Mouse (Mus musculus) forebrain, embryonic 12.5 days (tissue): ENCODE data around the gene C1qtnf6. TPM values are rescaled to one million over a fixed set of nuclear protein-coding genes. Genes with fewer than 3 reads are reported as not detected.

Experiments
- ATAC-seq: fragments of 200-750 bp; cut with Nextera tagmentation; 2 replicates; pipeline ENCODE4 v1.8.0; 2017; ENCODE audit warnings: moderate TSS enrichment; ENCODE audit not compliant: low FRiP score
- H3K27ac ChIP-seq: fragments of 300-500 bp; sonication (generic); 2 replicates; pipeline ENCODE4 v1.5.1; 2016; ENCODE audit warnings: mild to moderate bottlenecking
- H3K27me3 ChIP-seq: fragments of 300-500 bp; sonication (generic); 2 replicates; pipeline ENCODE4 v1.6.1; 2016; ENCODE audit warnings: mild to moderate bottlenecking
- H3K36me3 ChIP-seq: fragments of 300-500 bp; sonication (generic); replicated peaks from 2 replicates; pipeline ENCODE4 v1.6.1; 2016; ENCODE audit warnings: mild to moderate bottlenecking
- H3K4me1 ChIP-seq: fragments of 300-500 bp; sonication (generic); 2 replicates; pipeline ENCODE4 v1.6.1; 2016
- H3K4me2 ChIP-seq: fragments of 300-500 bp; sonication (generic); 2 replicates; pipeline ENCODE4 v1.6.1; 2016; ENCODE audit warnings: mild to moderate bottlenecking, moderate library complexity
- H3K4me3 ChIP-seq: fragments of 300-500 bp; sonication (generic); replicated peaks from 2 replicates; pipeline ENCODE4 v1.5.1; 2016; ENCODE audit warnings: mild to moderate bottlenecking
- H3K9ac ChIP-seq: fragments of 300-500 bp; sonication (generic); 2 replicates; pipeline ENCODE4 v1.6.1; 2016; ENCODE audit warnings: mild to moderate bottlenecking
- H3K9me3 ChIP-seq: fragments of 300-500 bp; sonication (generic); 2 replicates; pipeline ENCODE4 v1.6.1; 2016
- WGBS: fragments of 180-500 bp; shearing (Covaris S2); methylation state at CpG from one replicate; pipeline ENCODE4 v1.1.7; 2016; 5-methylcytosine and 5-hydroxymethylcytosine counted together
- polyA plus RNA-seq: library from polyadenylated mRNA; unstranded; fragments of >200 nt; fragmentation: Nextera tagmentation; extraction: Ambion mirVana; gene quantifications from 2 replicates; pipeline ENCODE4 v1.2.1, GENCODE M21; 2016

Gene C1qtnf6
- polyA plus RNA-seq, 1 experiment from 2014 or later, result 7.6 TPM

DNA sequence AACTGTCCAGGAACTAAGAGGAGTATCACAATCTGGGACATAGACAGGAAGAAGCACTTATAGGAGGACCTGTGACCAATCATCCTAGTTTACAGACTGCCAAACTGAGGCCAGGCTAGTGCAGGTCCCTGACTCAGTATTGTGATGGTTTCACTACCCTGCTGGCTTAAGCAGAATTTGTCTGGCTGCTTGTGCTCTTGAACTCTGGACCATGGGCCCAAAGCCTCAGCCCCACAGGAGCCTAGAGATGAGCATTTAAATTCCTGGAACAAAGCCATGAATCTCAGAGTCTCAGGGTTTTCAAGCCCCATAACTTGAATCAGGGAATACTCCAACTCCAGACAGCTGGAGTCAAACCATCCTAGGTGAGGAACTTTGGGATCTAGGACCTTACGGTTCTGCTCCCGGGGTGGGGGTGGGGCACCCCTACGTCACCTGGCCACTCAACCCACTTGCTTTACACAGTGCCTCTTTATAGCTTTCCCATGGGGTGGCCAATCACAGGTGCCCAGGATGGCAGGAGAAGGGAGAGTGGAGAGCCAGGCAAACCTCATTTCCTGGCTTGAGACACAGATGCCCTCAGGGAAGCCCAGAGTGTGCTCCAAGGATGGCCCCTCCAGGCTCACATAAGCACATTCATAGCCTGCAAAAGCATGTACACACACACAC lies 11.0 kb upstream of the C1qtnf6 start:
- Histone ChIP-seq H3K4me1 (peaks cover 18% of the 10 kb centered on the region), H3K9me3 (no peaks in the 10 kb centered on the region), H3K4me3 (no peak overlapping the region), H3K27ac (0 out of 2 replicates have a peak overlapping the region, but pooled peaks have one; percentile 5), H3K4me2 (no peak overlapping the region), H3K9ac (no peak overlapping the region), H3K27me3 (peaks cover 31% of the 10 kb centered on the region; the same call in 1 of the 2 replicates), H3K36me3 (no peaks in the 10 kb centered on the region)
- 83% methylated on average over 3 of the region's 3 CpGs for WGBS
- ATAC-seq, result no peak

DNA sequence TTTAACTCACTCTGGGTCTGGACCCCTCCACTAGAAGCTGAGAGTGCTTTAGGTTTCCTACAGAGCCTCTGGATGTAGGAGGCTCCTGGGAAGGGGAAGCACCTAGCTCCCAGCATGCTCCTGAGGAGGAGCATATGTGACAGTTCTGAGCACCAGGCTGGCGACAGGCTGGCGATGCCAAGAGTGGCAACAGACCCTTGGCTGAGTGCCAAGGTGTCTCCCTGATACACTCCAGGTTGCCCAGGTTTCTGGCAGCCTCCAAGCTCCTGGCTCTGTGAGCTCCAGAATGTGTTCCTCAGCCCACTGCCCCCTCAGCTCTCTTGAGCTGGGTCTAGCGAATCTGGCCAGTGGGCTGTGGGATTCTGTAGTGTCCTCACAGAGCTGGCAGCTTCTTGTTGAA lies 10.4 kb upstream of the C1qtnf6 start:
- no peak overlapping the region for H3K9ac ChIP-seq
- H3K36me3 ChIP-seq, result no peaks in the 10 kb centered on the region
- no peak for ATAC-seq
- no peaks in the 10 kb centered on the region for H3K9me3 ChIP-seq
- H3K27me3 ChIP-seq, result peaks cover 31% of the 10 kb centered on the region; the same call in 1 of the 2 replicates
- no peak overlapping the region for H3K4me2 ChIP-seq
- 68% methylated on average over 3 of the region's 3 CpGs for WGBS
- H3K27ac ChIP-seq, result no peak overlapping the region
- H3K4me3 ChIP-seq, result no peak overlapping the region
- peaks cover 18% of the 10 kb centered on the region for H3K4me1 ChIP-seq

DNA sequence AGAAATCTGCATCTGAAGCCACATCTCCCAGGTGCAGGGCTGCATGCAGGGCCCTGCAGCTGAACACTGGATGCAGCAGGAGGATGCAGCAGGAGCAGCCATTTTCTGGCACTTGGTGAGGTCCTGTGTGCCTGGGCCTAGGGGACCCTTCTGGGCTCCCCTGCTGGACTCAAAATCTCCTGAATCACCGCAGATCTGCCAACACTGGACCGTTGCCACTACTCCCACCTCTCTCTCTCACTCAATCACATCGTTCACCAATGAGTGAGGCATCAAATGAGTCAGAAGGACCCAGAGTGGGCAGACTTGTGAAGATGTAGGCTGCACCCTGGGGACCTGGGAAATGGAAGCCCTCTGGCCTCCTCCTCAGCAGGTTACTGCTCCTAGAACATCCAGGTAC lies 9.8 kb upstream of the C1qtnf6 start:
- no peak overlapping the region for H3K27ac ChIP-seq
- no peak overlapping the region for H3K4me2 ChIP-seq
- no peak overlapping the region for H3K9ac ChIP-seq
- 88% methylated on average over 3 of the region's 3 CpGs for WGBS
- no peaks in the 10 kb centered on the region for H3K9me3 ChIP-seq
- peaks cover 20% of the 10 kb centered on the region for H3K4me1 ChIP-seq
- no peak overlapping the region for H3K4me3 ChIP-seq
- ATAC-seq, result no peak
- peaks cover 30% of the 10 kb centered on the region; the same call in 1 of the 2 replicates for H3K27me3 ChIP-seq
- no peaks in the 10 kb centered on the region for H3K36me3 ChIP-seq

DNA sequence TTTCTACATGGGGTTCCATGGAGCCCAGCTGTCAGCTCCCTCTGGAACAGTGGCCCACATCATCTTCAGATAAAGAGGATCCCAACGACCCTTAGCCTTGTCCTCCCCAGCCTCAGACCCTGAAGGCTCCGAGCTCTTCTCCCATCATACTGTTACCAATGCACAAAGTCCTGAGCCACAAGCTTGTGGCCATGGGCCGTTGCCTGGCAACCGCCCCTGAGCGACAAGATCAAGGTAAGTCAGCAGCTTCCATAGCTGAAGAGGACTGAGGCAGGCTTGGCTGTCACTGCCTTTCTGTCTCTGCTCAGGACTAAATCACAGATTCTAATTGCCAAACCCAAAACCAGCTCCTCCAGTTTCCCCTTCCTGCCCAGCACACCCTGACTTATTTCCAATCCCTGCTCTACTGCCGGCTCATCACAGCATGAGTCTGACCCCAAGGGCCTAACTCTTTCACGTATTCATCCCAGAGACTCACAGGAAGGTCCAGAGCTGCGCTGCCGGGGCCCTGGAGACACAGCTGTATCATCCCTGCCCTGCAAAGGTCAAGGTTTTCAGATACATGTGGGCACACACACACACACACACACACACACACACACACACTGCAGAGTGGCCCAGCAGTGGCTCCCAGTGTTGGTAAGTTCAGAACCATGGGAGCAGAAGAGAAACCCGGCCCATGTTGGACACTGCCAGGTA lies 4.7 kb upstream of the C1qtnf6 start:
- no peaks in the 10 kb centered on the region for H3K36me3 ChIP-seq
- H3K4me3 ChIP-seq, result no peak overlapping the region
- H3K27me3 ChIP-seq, result peaks cover 24% of the 10 kb centered on the region
- no peak overlapping the region for H3K27ac ChIP-seq
- no peak for ATAC-seq
- WGBS, result 47% methylated on average over 10 of the region's 10 CpGs
- H3K4me1 ChIP-seq, result peaks cover 19% of the 10 kb centered on the region
- no peaks in the 10 kb centered on the region for H3K9me3 ChIP-seq
- no peak overlapping the region for H3K4me2 ChIP-seq
- no peak overlapping the region for H3K9ac ChIP-seq

DNA sequence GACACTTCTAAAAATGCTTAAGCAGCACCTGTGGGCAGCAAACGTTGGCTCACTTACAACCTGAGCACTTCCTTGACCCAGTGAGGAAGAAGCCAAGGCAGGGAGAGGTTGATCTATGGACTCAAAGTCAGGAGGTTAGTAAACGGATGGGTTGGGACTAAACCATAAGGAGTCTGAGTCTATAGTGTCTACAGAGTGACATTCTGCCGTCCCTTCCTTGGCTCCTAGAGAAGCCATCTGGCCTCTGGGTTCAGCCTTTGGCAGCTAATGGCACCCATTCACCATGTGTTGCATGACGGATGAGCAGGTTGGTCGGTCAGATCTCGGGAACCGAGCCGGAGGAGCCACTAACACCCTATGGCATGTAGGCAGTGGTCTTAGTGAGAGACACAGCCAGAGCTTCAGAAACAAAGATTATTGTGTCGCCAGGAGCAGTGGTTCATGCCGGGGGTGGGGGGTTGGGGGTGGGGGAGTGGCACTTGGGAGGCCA lies 2.2 kb upstream of the C1qtnf6 start:
- Histone ChIP-seq H3K27me3 (peaks cover 25% of the 10 kb centered on the region), H3K4me1 (peaks cover 37% of the 10 kb centered on the region), H3K9me3 (no peaks in the 10 kb centered on the region), H3K4me3 (no peak overlapping the region), H3K36me3 (no peaks in the 10 kb centered on the region), H3K4me2 (no peak overlapping the region), H3K27ac (no peak overlapping the region), H3K9ac (no peak overlapping the region)
- ATAC-seq, result no peak
- 80% methylated on average over 10 of the region's 10 CpGs for WGBS

DNA sequence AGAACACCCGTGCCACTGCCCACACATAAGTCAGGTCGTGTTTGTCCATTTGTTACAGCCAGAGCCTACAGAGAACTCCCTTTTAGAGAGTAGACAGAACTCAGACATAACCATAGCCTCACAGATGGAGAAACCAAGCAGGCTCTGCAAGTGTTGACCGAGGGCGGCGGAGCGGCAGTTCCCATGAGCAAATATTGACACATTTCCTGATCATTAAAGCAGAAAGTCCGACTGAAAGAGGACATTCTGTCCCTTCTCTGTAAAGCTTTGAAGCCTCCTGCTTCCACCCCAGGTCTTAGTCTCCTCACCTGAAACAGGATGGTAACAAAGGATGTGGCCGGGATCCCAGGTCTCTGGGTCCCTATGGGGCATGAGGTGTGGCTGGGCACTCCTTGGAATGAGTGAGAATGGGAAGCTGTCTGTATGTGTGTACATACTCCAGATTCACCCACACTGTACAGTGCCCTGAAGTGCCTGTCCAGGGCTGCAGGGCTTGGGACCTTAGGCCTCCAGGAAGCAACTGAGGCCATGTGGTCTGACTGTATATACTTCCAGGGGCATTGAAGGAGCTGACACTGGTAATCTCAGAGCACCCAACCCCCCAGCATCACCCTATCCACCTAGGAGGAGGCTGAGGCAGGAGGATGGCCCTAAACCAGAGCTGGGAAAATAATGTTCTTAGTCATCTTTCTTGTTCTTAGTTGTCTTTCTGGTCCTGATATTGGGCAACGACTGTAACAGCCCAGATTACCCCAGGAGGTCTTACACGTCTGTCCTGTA lies 1.5 kb upstream of the C1qtnf6 start:
- Histone ChIP-seq H3K27ac (no peak overlapping the region), H3K9ac (no peak overlapping the region), H3K4me3 (no peak overlapping the region), H3K9me3 (no peaks in the 10 kb centered on the region), H3K4me1 (peaks cover 37% of the 10 kb centered on the region), H3K36me3 (no peaks in the 10 kb centered on the region), H3K27me3 (peaks cover 20% of the 10 kb centered on the region), H3K4me2 (no peak overlapping the region)
- 75% methylated on average over 10 of the region's 10 CpGs for WGBS
- ATAC-seq, result no peak

DNA sequence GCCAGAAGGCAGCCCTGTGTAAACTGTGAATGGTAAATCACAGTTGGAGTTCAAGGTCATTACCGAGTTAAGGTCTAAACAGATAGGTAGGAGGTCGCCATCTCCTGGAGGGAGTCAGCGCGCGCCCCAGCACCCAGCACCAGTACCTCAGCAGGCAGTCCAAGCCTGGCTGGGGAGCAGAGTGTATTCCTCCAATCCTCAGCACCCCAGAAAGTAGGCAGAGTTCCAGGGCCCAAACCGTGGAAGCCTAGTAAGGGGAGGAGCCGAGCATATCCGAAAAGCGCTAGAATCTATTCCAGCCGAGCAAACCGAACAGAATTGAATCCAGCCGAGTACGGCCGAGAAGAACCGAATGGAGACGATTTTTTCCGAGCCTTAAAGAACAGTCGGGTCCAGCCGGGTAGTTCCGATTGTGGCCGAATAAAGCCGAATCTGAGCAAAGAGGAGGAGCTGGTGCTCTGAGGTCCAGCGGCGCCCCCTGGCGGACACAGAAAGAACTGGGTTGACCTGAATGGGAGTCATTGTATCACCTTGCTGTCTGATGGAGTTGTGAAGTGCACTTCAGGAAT lies 769 bp upstream of the C1qtnf6 start:
- Histone ChIP-seq H3K27me3 (peaks cover 17% of the 10 kb centered on the region), H3K4me1 (peaks cover 37% of the 10 kb centered on the region), H3K9me3 (no peaks in the 10 kb centered on the region), H3K4me3 (peak overlapping the region; percentile 38), H3K9ac (peak overlapping the region; percentile 70), H3K36me3 (no peaks in the 10 kb centered on the region), H3K27ac (peak overlapping the region; percentile 74), H3K4me2 (peak overlapping the region; percentile 60)
- WGBS, result under 1% methylated on average over 25 of the region's 25 CpGs
- ATAC-seq, result peak; percentile 89

DNA sequence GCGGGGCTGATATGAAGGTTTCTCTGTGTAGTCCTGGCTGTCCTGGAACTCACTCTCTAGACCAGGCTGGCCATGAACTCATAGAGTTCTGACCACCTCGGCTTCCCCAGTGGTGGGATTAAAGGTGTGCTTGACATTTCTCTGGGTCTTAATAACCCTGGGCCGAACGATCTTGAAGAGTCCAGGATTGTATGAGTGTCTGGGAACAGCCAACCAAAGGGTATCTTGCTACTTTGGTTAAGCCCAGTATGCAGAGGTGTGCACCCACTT lies 170 bp upstream of the C1qtnf6 start:
- Histone ChIP-seq H3K9ac (peak overlapping the region; percentile 70; the same call in 1 of the 2 replicates), H3K36me3 (no peaks in the 10 kb centered on the region), H3K27me3 (peaks cover 17% of the 10 kb centered on the region), H3K4me2 (peak overlapping the region; percentile 60; the same call in 1 of the 2 replicates), H3K9me3 (no peaks in the 10 kb centered on the region), H3K27ac (peak overlapping the region; percentile 74), H3K4me3 (no peak overlapping the region), H3K4me1 (peaks cover 37% of the 10 kb centered on the region)
- ATAC-seq, result peak; percentile 7; the same call in 1 of the 2 replicates
- 76% methylated on average over 4 of the region's 4 CpGs for WGBS

DNA sequence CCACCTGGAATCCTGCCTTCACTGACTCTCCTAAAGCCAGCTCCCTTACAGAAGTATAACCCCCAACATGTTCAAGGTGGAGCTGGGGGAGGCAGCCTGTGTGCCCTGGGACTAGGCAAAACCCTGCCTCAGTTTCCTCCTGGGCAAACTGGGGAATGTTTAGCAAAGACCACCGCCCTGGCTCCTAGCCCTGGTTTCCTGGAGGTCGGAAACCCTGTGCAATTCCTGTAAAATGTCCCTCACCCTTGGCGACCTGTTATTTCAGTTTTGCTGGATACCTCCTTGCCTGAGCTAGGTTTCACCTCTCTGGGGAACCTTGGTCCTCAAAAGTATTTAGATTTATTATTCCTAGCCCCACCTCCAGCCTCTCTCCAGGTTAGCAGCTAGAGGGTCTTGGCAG lies 1.1 kb downstream of the C1qtnf6 start:
- Histone ChIP-seq H3K9ac (peak overlapping the region; percentile 61; the same call in 1 of the 2 replicates), H3K4me1 (peaks cover 27% of the 10 kb centered on the region), H3K4me2 (no peak overlapping the region), H3K9me3 (no peaks in the 10 kb centered on the region), H3K36me3 (no peaks in the 10 kb centered on the region), H3K27ac (no peak overlapping the region), H3K27me3 (peaks cover 17% of the 10 kb centered on the region), H3K4me3 (no peak overlapping the region)
- WGBS, result 77% methylated on average over 3 of the region's 3 CpGs
- no peak for ATAC-seq

DNA sequence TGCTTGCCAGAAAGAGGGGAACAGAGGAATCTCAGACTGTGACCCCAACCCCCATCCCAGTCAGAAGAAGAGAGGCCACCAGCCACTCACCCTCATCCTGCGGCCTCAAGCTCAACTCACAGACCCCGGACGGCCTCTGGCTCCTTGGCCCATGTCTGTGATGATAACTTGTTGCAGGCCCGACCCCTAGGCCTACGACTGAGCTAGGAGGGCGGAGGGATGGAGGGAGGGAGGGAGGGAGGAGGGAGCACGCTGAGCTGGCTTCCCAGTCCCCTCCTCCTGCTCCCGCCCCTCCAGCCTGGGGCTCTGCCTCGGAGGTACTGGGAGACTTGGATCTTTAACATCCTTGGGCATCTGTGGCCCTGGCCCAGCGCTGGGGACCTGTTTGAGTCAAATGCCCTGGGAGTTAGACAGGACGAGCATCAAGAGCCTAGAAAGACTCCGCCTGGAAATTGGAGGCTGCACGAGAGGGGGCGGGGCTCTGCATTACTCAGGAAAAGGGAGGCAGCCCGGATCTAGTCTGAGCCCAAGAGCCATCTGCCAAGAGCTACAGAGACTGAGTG lies 1.7 kb downstream of the C1qtnf6 start:
- 0 out of 2 replicates have a peak overlapping the region, but pooled peaks have one; percentile 38 for H3K27ac ChIP-seq
- H3K9ac ChIP-seq, result peak overlapping the region; percentile 61
- no peaks in the 10 kb centered on the region for H3K9me3 ChIP-seq
- H3K4me3 ChIP-seq, result peak overlapping the region; percentile 29
- 2% methylated on average over 15 of the region's 15 CpGs for WGBS
- ATAC-seq, result peak; percentile 28; the same call in 1 of the 2 replicates
- peaks cover 17% of the 10 kb centered on the region for H3K27me3 ChIP-seq
- H3K4me2 ChIP-seq, result peak overlapping the region; percentile 53
- peaks cover 27% of the 10 kb centered on the region for H3K4me1 ChIP-seq
- no peaks in the 10 kb centered on the region for H3K36me3 ChIP-seq

DNA sequence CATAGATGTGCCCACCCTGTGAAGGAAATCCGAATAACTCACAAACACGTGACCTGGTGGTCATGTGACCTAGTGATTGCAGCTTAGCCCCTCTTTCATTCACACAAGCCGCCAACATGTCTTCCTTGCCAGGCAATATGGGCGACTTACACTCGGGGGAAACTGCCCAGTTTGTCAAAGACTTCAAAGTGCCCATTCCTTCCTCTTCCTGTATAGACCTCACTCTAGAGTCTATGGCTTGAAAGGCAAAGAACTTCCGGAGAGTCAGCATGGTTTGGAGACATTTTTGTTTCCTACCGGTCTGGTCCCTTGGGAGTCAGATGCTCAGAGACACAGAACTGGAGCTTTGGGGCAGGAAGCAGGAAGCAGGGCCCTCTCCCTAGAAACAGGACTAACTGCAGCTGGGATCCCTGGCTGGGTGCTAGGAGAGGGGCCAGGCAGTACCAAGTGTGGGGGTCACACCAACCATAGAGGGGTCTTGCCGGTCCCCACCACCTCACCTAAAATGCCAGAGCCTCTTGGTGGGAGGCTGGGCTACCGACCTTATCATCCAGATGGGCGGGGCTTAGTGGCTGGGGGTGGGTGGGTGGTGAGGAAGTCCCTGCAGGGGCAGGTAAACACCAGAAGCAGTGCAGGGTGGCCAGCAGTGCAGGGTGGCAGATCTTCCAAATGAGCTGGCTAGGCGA lies 2.3 kb downstream of the C1qtnf6 start:
- no peaks in the 10 kb centered on the region for H3K9me3 ChIP-seq
- H3K4me3 ChIP-seq, result peak overlapping the region; percentile 29
- peaks cover 17% of the 10 kb centered on the region for H3K27me3 ChIP-seq
- peaks cover 27% of the 10 kb centered on the region for H3K4me1 ChIP-seq
- WGBS, result 51% methylated on average over 11 of the region's 11 CpGs
- H3K27ac ChIP-seq, result 0 out of 2 replicates have a peak overlapping the region, but pooled peaks have one; percentile 38
- no peaks in the 10 kb centered on the region for H3K36me3 ChIP-seq
- no peak for ATAC-seq
- H3K9ac ChIP-seq, result peak overlapping the region; percentile 61; the same call in 1 of the 2 replicates
- peak overlapping the region; percentile 53 for H3K4me2 ChIP-seq
